Mouse (Mus musculus) activated CD4-positive, CD25-positive, alpha-beta regulatory T cell, adult 4 months (primary cell): Measurements from ENCODE around the gene Cubn. TPM values are rescaled to one million over a fixed set of nuclear protein-coding genes. Genes with fewer than 3 reads are reported as not detected.

ENCODE experiments used
- ATAC-seq: one replicate; pipeline ENCODE4 v1.8.0; 2017
- polyA plus RNA-seq, 2 experiments: library from polyadenylated mRNA; unstranded; fragments of 100-300 nt; shearing (Covaris generic); gene quantifications; one replicate each; pipeline ENCODE4 v1.2.1; 2017

The Cubn gene
- polyA plus RNA-seq, 2 experiments from 2014 or later, result 0.05 to 0.15 TPM

- ATAC-seq, result no peak
These were observed 10.9 kb downstream of the Cubn start for GRCm38 (mm10) chr2:13480744-13481143.

GRCm38 (mm10) chr2:13479165-13479564 is 12.4 kb downstream of the Cubn start:
- ATAC-seq, result no peak

GRCm38 (mm10) chr2:13470108-13470507 is 21.5 kb downstream of the Cubn start:
- ATAC-seq, result no peak

- ATAC-seq, result no peak
These were observed 22.0 kb downstream of the Cubn start for GRCm38 (mm10) chr2:13469641-13470040.

GRCm38 (mm10) chr2:13466685-13467084 is 24.9 kb downstream of the Cubn start:
- no peak for ATAC-seq

GRCm38 (mm10) chr2:13458088-13458487 is 33.5 kb downstream of the Cubn start:
- ATAC-seq, result no peak

- ATAC-seq, result no peak
These were observed 34.8 kb downstream of the Cubn start for GRCm38 (mm10) chr2:13456821-13457220.

GRCm38 (mm10) chr2:13451495-13452491 is 39.8 kb downstream of the Cubn start:
- no peak for ATAC-seq

GRCm38 (mm10) chr2:13450895-13451294 is 40.7 kb downstream of the Cubn start:
- no peak for ATAC-seq

- no peak for ATAC-seq
These were observed 41.1 kb downstream of the Cubn start for GRCm38 (mm10) chr2:13450470-13450869.

GRCm38 (mm10) chr2:13445156-13445555 is 46.5 kb downstream of the Cubn start:
- ATAC-seq, result no peak

GRCm38 (mm10) chr2:13438983-13439382 is 52.6 kb downstream of the Cubn start:
- ATAC-seq, result no peak

- ATAC-seq, result no peak
These were observed 53.3 kb downstream of the Cubn start for GRCm38 (mm10) chr2:13438275-13438845.

- no peak for ATAC-seq
These were observed 59.6 kb downstream of the Cubn start for GRCm38 (mm10) chr2:13432002-13432401.

- no peak for ATAC-seq
These were observed 69.4 kb downstream of the Cubn start for GRCm38 (mm10) chr2:13421974-13422760.

GRCm38 (mm10) chr2:13416765-13417524 is 74.7 kb downstream of the Cubn start:
- no peak for ATAC-seq

- ATAC-seq, result peak; percentile 94
These were observed 78.0 kb downstream of the Cubn start for GRCm38 (mm10) chr2:13413520-13414178.

GRCm38 (mm10) chr2:13410660-13411059 is 81.0 kb downstream of the Cubn start:
- ATAC-seq, result no peak

- ATAC-seq, result peak; percentile 10
These were observed 81.7 kb downstream of the Cubn start for GRCm38 (mm10) chr2:13409767-13410519.

- no peak for ATAC-seq
These were observed 83.3 kb downstream of the Cubn start for GRCm38 (mm10) chr2:13408333-13408732.

- peak; percentile 6 for ATAC-seq
These were observed 83.9 kb downstream of the Cubn start for GRCm38 (mm10) chr2:13407698-13408097.
